Mouse (Mus musculus) CH12.LX (cell line): ENCODE data around the gene Slc16a5. TPM values are rescaled to one million over a fixed set of nuclear protein-coding genes. Genes with fewer than 3 reads are reported as not detected.

ENCODE experiments used
- DNase-seq: peaks from one replicate; pipeline ENCODE4 v3.0.0-alpha.2; 2013; ENCODE audit errors: extremely low read depth
- H3K27ac ChIP-seq: 2 replicates; pipeline ENCODE4 v1.5.1; 2012; ENCODE audit warnings: low read depth, mild to moderate bottlenecking, control low read depth, moderate library complexity; ENCODE audit not compliant: insufficient read depth
- H3K27me3 ChIP-seq: replicated peaks from 2 replicates; pipeline ENCODE3; 2012; ENCODE audit warnings: inconsistent platforms
- H3K36me3 ChIP-seq, 2 experiments: replicated peaks in 1 of 2; 2 replicates each; pipeline versions ENCODE3 to v1.6.1; 2012; ENCODE audit warnings: inconsistent platforms in 1 of 2, low read length in 1 of 2, mild to moderate bottlenecking in 1 of 2, mixed read lengths in 1 of 2, moderate library complexity in 1 of 2; ENCODE audit not compliant: control insufficient read depth in 1 of 2, insufficient read depth in 1 of 2
- H3K4me1 ChIP-seq, 2 experiments: 2 replicates each; pipeline ENCODE4 v1.6.1; 2012; ENCODE audit warnings: inconsistent platforms in 1 of 2, moderate library complexity in 1 of 2; ENCODE audit not compliant: insufficient read depth in 2 of 2, control insufficient read depth in 1 of 2
- H3K4me2 ChIP-seq: 2 replicates; pipeline ENCODE4 v1.6.1; 2012; ENCODE audit warnings: low read depth, mild to moderate bottlenecking, control low read depth; ENCODE audit not compliant: poor library complexity, insufficient read depth, severe bottlenecking
- H3K4me3 ChIP-seq, 3 experiments: fragments of 150-350 bp in 1 of 3; sonication (generic) in 1 of 3; replicated peaks in 1 of 3; 2 replicates each; pipeline versions ENCODE3 to v1.5.1; 2011 to 2012; ENCODE audit warnings: low read depth in 2 of 3, low read length in 2 of 3, mild to moderate bottlenecking in 2 of 3, moderate library complexity in 2 of 3, control low read depth in 1 of 3, improper control_type of control experiment in 1 of 3, inconsistent platforms in 1 of 3, mixed read lengths in 1 of 3; ENCODE audit not compliant: poor library complexity in 1 of 3
- H3K79me2 ChIP-seq: replicated peaks from 2 replicates; pipeline ENCODE4 v1.6.1; 2012; ENCODE audit warnings: mild to moderate bottlenecking, moderate library complexity; ENCODE audit not compliant: control insufficient read depth, poor library complexity, insufficient read depth, severe bottlenecking; ENCODE audit errors: extremely low read depth
- H3K9ac ChIP-seq: 2 replicates; pipeline ENCODE4 v1.6.1; 2012; ENCODE audit warnings: low read depth, mild to moderate bottlenecking, control low read depth, moderate library complexity; ENCODE audit not compliant: insufficient read depth
- H3K9me3 ChIP-seq: replicated peaks from 2 replicates; pipeline ENCODE3; 2012; ENCODE audit warnings: low read length, inconsistent platforms, mixed read lengths
- BHLHE40 ChIP-seq: IDR thresholded peaks from 2 replicates; pipeline ENCODE4 v1.6.1; 2011; ENCODE audit warnings: mild to moderate bottlenecking, low read depth, low read length, improper control_type of control experiment
- CHD1 ChIP-seq: IDR thresholded peaks from 2 replicates; pipeline ENCODE4 v1.6.1; 2012; ENCODE audit warnings: low read depth, low read length, improper control_type of control experiment, inconsistent platforms
- CTCF ChIP-seq, 2 experiments: IDR thresholded peaks in 1 of 2; conservative IDR thresholded peaks in 1 of 2; 2 replicates each; pipeline ENCODE4 v1.5.1; 2011 to 2012; ENCODE audit warnings: low read depth in 2 of 2, low read length in 2 of 2, improper control_type of control experiment in 1 of 2, inconsistent platforms in 1 of 2, mild to moderate bottlenecking in 1 of 2, moderate library complexity in 1 of 2
- E2F4 ChIP-seq: IDR thresholded peaks from 2 replicates; pipeline ENCODE4 v1.6.1; 2011; ENCODE audit warnings: low read depth, low read length, improper control_type of control experiment; ENCODE audit not compliant: insufficient replicate concordance
- ETS1 ChIP-seq: conservative IDR thresholded peaks from 2 replicates; pipeline ENCODE4 v1.6.1; 2012; ENCODE audit warnings: low read depth, mild to moderate bottlenecking, inconsistent platforms, low read length, improper control_type of control experiment, moderate library complexity
- KAT2A ChIP-seq: IDR thresholded peaks from 2 replicates; pipeline ENCODE4 v1.6.1; 2012; ENCODE audit warnings: low read length, improper control_type of control experiment, inconsistent platforms; ENCODE audit not compliant: insufficient replicate concordance
- MAFK ChIP-seq: IDR thresholded peaks from 2 replicates; pipeline ENCODE4 v1.6.1; 2011; ENCODE audit warnings: low read length, improper control_type of control experiment; ENCODE audit not compliant: insufficient replicate concordance
- MAX ChIP-seq: IDR thresholded peaks from 2 replicates; pipeline ENCODE4 v1.6.1; 2011; ENCODE audit warnings: low read length, improper control_type of control experiment
- MEF2A ChIP-seq: IDR thresholded peaks from 2 replicates; pipeline ENCODE4 v1.6.1; 2014; ENCODE audit warnings: low read depth, mild to moderate bottlenecking, inconsistent platforms, low read length, improper control_type of control experiment, borderline replicate concordance
- MXI1 ChIP-seq: IDR thresholded peaks from 2 replicates; pipeline ENCODE4 v1.6.1; 2011; ENCODE audit warnings: mild to moderate bottlenecking, low read depth, low read length, improper control_type of control experiment
- MYC ChIP-seq: IDR thresholded peaks from 2 replicates; pipeline ENCODE4 v1.6.1; 2011; ENCODE audit warnings: low read depth, mild to moderate bottlenecking, improper control_type of control experiment, low read length
- NRF1 ChIP-seq: IDR thresholded peaks from 2 replicates; pipeline ENCODE4 v1.6.1; 2014; ENCODE audit warnings: low read depth, mild to moderate bottlenecking, inconsistent platforms, low read length, improper control_type of control experiment, moderate library complexity
- PAX5 ChIP-seq: IDR thresholded peaks from 2 replicates; pipeline ENCODE4 v1.6.1; 2012; ENCODE audit warnings: low read length, inconsistent platforms, mixed read lengths
- POLR2A ChIP-seq: IDR thresholded peaks from 2 replicates; pipeline ENCODE4 v1.6.1; 2011; ENCODE audit warnings: low read depth, mild to moderate bottlenecking, improper control_type of control experiment, low read length
- RAD21 ChIP-seq: IDR thresholded peaks from 2 replicates; pipeline ENCODE4 v1.6.1; 2011; ENCODE audit warnings: low read depth, mild to moderate bottlenecking, low read length, improper control_type of control experiment, moderate library complexity
- SIN3A ChIP-seq: IDR thresholded peaks from 2 replicates; pipeline ENCODE4 v1.6.1; 2012; ENCODE audit warnings: low read length, improper control_type of control experiment, inconsistent platforms
- SMC3 ChIP-seq: IDR thresholded peaks from 2 replicates; pipeline ENCODE4 v1.6.1; 2011; ENCODE audit warnings: low read depth, low read length, improper control_type of control experiment
- TBP ChIP-seq: conservative IDR thresholded peaks from 2 replicates; pipeline ENCODE4 v1.6.1; 2011; ENCODE audit warnings: low read depth, low read length, improper control_type of control experiment
- USF1 ChIP-seq: IDR thresholded peaks from 2 replicates; pipeline ENCODE4 v1.6.1; 2014; ENCODE audit warnings: low read depth, mild to moderate bottlenecking, inconsistent platforms, low read length, improper control_type of control experiment
- ZC3H11A ChIP-seq: IDR thresholded peaks from 2 replicates; pipeline ENCODE4 v1.6.1; 2012; ENCODE audit warnings: low read depth, mild to moderate bottlenecking, inconsistent platforms, low read length, improper control_type of control experiment
- ZNF384 ChIP-seq: IDR thresholded peaks from 2 replicates; pipeline ENCODE4 v1.6.1; 2012; ENCODE audit warnings: low read depth, low read length, improper control_type of control experiment, inconsistent platforms
- dilution Hi-C: fragments of 300-500 bp; cut with MboI; formaldehyde crosslinking; loops from 2 replicates; pipeline ENCODE4 v1.14.3; 2020; ENCODE audit warnings: low sequenced_read_pairs; ENCODE audit not compliant: extremely low pct_unique_long_range_greater_than_20kb, extremely low pct_ligation_motif_present
- in situ Hi-C: fragments of 300-500 bp; cut with MboI; formaldehyde crosslinking; loops from 3 replicates; pipeline ENCODE4 v1.14.3; 2019; ENCODE audit warnings: low sequenced_read_pairs, low pct_ligation_motif_present, low pct_unique_long_range_greater_than_20kb, mixed read lengths
- polyA plus RNA-seq: library from polyadenylated mRNA; unstranded; fragments of >175 nt; gene quantifications from 2 replicates; pipeline ENCODE4 v1.2.1, GENCODE M21; 2012; ENCODE audit warnings: low read depth; ENCODE audit not compliant: insufficient read length
- total RNA-seq, 2 experiments: library from RNA; depleted of rRNA; stranded (reverse); fragments of 300-350 nt in 1 of 2; fragments of >200 nt in 1 of 2; gene quantifications; 2 replicates each; pipeline ENCODE4 v1.2.3; 2012 to 2014

Slc16a5 gene
- total and polyA plus RNA-seq, 3 experiments, result 0.51 to 0.71 TPM; not detected in 1

- in situ Hi-C loops (no loop called here), dilution Hi-C loops (no loop called here)
- H3K9ac ChIP-seq, result no peak overlapping the region
- no peaks in the 10 kb centered on the region for H3K79me2 ChIP-seq
- no peak overlapping the region for H3K4me2 ChIP-seq
- TF ChIP-seq TBP, result no peak
- no peak for TF ChIP-seq SIN3A
- no peak for TF ChIP-seq MXI1
- no peak for TF ChIP-seq MAX
- no peak for TF ChIP-seq USF1
- no peak for TF ChIP-seq RAD21
- TF ChIP-seq MAFK, result no peak
- no peak for TF ChIP-seq ETS1
- no peak for TF ChIP-seq ZC3H11A
- no peak for TF ChIP-seq POLR2A
- no peak for TF ChIP-seq BHLHE40
- no peak for TF ChIP-seq MEF2A
- no peak for TF ChIP-seq CHD1
- no peak for TF ChIP-seq ZNF384
- TF ChIP-seq E2F4, result no peak
- TF ChIP-seq NRF1, result no peak
- no peak for TF ChIP-seq CTCF (conservative IDR thresholded peaks at IDR 0.05 in 1 of 2, IDR thresholded peaks at IDR 0.05 in 1 of 2; ENCODE audit: low read depth in 2 of 2, low read length in 2 of 2)
- TF ChIP-seq MYC, result no peak
- no peaks in the 10 kb centered on the region for H3K4me1 ChIP-seq
- H3K27ac ChIP-seq, result no peak overlapping the region
- H3K36me3 ChIP-seq, result no peaks in the 10 kb centered on the region
- no peak overlapping the region for H3K4me3 ChIP-seq
- DNase-seq, result no peak
- H3K27me3 ChIP-seq, result peaks cover 6% of the 10 kb centered on the region
- peaks cover 9% of the 10 kb centered on the region for H3K9me3 ChIP-seq
These were observed 22.9 kb upstream of the Slc16a5 start for GRCm38 (mm10) chr11:115439326-115439725.

GRCm38 (mm10) chr11:115439906-115440595 lies 22.2 kb upstream of the Slc16a5 start, which contains the start of gene Trim80:
Trim80 (plus strand) TSS chr11:115440545.
- TF ChIP-seq MYC (no peak), PAX5 (no peak), NRF1 (no peak), KAT2A (no peak), CTCF (conservative IDR thresholded peaks at IDR 0.05 in 1 of 2, IDR thresholded peaks at IDR 0.05 in 1 of 2; ENCODE audit: low read depth in 2 of 2, low read length in 2 of 2) (peak; percentile 42 to 49), SMC3 (peak; percentile 10; the same call in 1 of the 2 replicates), MAX (no peak)
- in situ Hi-C loops (no loop called here), dilution Hi-C loops (no loop called here)
- Histone ChIP-seq H3K4me3 (no peak within 1 kb of the TSS), H3K9me3 (peaks cover 9% of the 10 kb centered on the region), H3K9ac (no peak within 1 kb of the TSS), H3K79me2 (no peaks in the 10 kb centered on the region), H3K4me2 (no peak within 1 kb of the TSS), H3K4me1 (no peaks in the 10 kb centered on the region), H3K27me3 (peaks cover 9% of the 10 kb centered on the region), H3K27ac (no peak within 1 kb of the TSS), H3K36me3 (no peaks in the 10 kb centered on the region)
- DNase-seq, result peak; percentile 12
